In the genomic region with DNA sequence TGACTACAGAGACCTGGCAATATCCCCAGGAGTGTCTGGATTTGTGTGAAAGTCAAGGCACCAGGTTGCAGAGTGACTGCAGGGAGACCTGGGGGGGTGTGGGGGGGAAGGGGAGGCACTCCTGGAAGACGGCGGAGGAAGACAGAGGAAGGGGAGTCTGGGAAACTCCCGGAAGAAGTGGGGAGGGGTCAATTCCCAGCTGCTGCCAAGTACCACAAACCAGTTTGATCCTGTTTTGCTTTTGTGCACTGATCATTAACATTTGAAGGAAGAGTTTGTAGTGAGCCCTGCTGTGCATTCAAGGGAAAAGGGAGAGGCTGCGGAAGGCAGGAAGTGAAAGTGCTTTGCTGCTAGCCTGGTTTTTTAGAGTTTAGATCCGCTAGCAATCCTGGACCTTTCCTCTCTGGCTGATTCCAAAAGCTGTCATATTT, we compare ENCODE assay signal across 8 mouse cellular contexts. TPM values are rescaled to one million over a fixed set of nuclear protein-coding genes. Genes with fewer than 3 reads are reported as not detected.
DNase-seq lines count a peak whose midpoint lies in the region; ATAC-seq and TF ChIP-seq lines count a peak whose summit lies in the region.

No protein-coding gene starts in this region.

- peak overlapping the region; percentile 58 for H3K4me2 ChIP-seq in heart, embryonic 11.5 days
- peak overlapping the region; percentile 31 for H3K4me2 ChIP-seq in forebrain, postnatal 0 days (ENCODE audit: low read depth)
- H3K4me2 ChIP-seq in neural tube, embryonic 13.5 days, result peak overlapping the region; percentile 35

- ATAC-seq in heart, embryonic 11.5 days (replicated peaks; ENCODE audit: insufficient number of reproducible peaks, low FRiP score, low TSS enrichment), result no peak
- peak; percentile 87 for ATAC-seq in forebrain, postnatal 0 days
- ATAC-seq in neural tube, embryonic 13.5 days (ENCODE audit: low read depth), result peak; percentile 57

- no peaks in the 10 kb centered on the region for H3K27me3 ChIP-seq in heart, embryonic 11.5 days (ENCODE audit: control insufficient read depth, insufficient read depth, low read length)
- no peaks in the 10 kb centered on the region for H3K27me3 ChIP-seq in forebrain, postnatal 0 days (ENCODE audit: insufficient read depth, low read length)
- 0 out of 2 replicates have a peak, but pooled peaks cover 13% of the 10 kb centered on the region for H3K27me3 ChIP-seq in neural tube, embryonic 13.5 days

- no peaks in the 10 kb centered on the region for H3K36me3 ChIP-seq in heart, embryonic 11.5 days (ENCODE audit: control insufficient read depth, insufficient read depth, low read length)
- no peaks in the 10 kb centered on the region for H3K36me3 ChIP-seq in forebrain, postnatal 0 days (ENCODE audit: insufficient read depth)
- no peaks in the 10 kb centered on the region for H3K36me3 ChIP-seq in neural tube, embryonic 13.5 days

- H3K27ac ChIP-seq in heart, embryonic 11.5 days (ENCODE audit: low read depth, low read length), result no peak overlapping the region
- peak overlapping the region; percentile 40 for H3K27ac ChIP-seq in forebrain, postnatal 0 days (ENCODE audit: low read depth, low read length)
- no peak overlapping the region for H3K27ac ChIP-seq in neural tube, embryonic 13.5 days (replicated peaks)

- peaks cover 21% of the 10 kb centered on the region for H3K4me1 ChIP-seq in heart, embryonic 11.5 days (ENCODE audit: control insufficient read depth, insufficient read depth, low read length)
- peaks cover 12% of the 10 kb centered on the region; the same call in 1 of the 2 replicates for H3K4me1 ChIP-seq in forebrain, postnatal 0 days (ENCODE audit: insufficient read depth)
- peaks cover 26% of the 10 kb centered on the region for H3K4me1 ChIP-seq in neural tube, embryonic 13.5 days (replicated peaks)

- 10% methylated on average over 5 of the region's 5 CpGs for WGBS in heart, embryonic 11.5 days (ENCODE audit: insufficient replicate concordance)
- WGBS in forebrain, postnatal 0 days, result 1% methylated on average over 5 of the region's 5 CpGs
- under 1% methylated on average over 5 of the region's 5 CpGs for WGBS in neural tube, embryonic 13.5 days

- DNase-seq in heart, adult 9 months (ENCODE audit: low spot score in 2 of 2), result no peak
- peak; percentile 61 for DNase-seq in forebrain, postnatal 0 days
- peak; percentile 48 for DNase-seq in kidney, postnatal 14 days
- no peak for DNase-seq in spleen, postnatal 10 days (ENCODE audit: low spot score in 2 of 2)
- no peak for DNase-seq in gastrocnemius, postnatal 36 days
- DNase-seq in gastrocnemius, postnatal 25 days, result no peak

- peak overlapping the region; percentile 43; the same call in 1 of the 2 replicates for H3K9ac ChIP-seq in heart, embryonic 11.5 days (ENCODE audit: low read depth, low read length)
- H3K9ac ChIP-seq in forebrain, postnatal 0 days, result peak overlapping the region; percentile 28; the same call in 1 of the 2 replicates
- peak overlapping the region; percentile 27 for H3K9ac ChIP-seq in neural tube, embryonic 13.5 days

- H3K4me3 ChIP-seq in heart, embryonic 11.5 days (ENCODE audit: low read depth, low read length), result no peak overlapping the region
- H3K4me3 ChIP-seq in forebrain, postnatal 0 days (ENCODE audit: low read depth, low read length), result no peak overlapping the region
- H3K4me3 ChIP-seq in neural tube, embryonic 13.5 days, result no peak overlapping the region

- no peaks in the 10 kb centered on the region for H3K9me3 ChIP-seq in heart, embryonic 11.5 days (replicated peaks; ENCODE audit: control insufficient read depth, low read length)
- no peaks in the 10 kb centered on the region for H3K9me3 ChIP-seq in forebrain, postnatal 0 days (ENCODE audit: low read length)
- no peaks in the 10 kb centered on the region for H3K9me3 ChIP-seq in neural tube, embryonic 13.5 days

- TF ChIP-seq CTCF in forebrain, postnatal 0 days (IDR thresholded peaks at IDR 0.05; ENCODE audit: low read depth), result no peak

- intact Hi-C loops in gastrocnemius, postnatal 36 days (cut with DNase I), result no loop called here

RNA-seq across cellular contexts. Expression of gene F2rl1, which starts 9.1 kb away (rescaled TPM):
- polyA plus RNA-seq in heart, embryonic 11.5 days (2014; fragmentation: Nextera tagmentation; extraction: Ambion mirVana), result 0.20 TPM in 1 of 2 replicates, not detected in the other
- 0.19 and 0.23 TPM in 2 replicates for total RNA-seq in forebrain, postnatal 0 days (2014; rRNA removed)
- polyA plus RNA-seq in forebrain, postnatal 0 days (2015; fragmentation: Nextera tagmentation; extraction: Ambion mirVana), result 0.05 and 0.13 TPM in 2 replicates
- 0.11 TPM in 1 of 2 replicates, not detected in the other for polyA plus RNA-seq in neural tube, embryonic 13.5 days (2015; fragmentation: Nextera tagmentation; extraction: Ambion mirVana)
- total RNA-seq in gastrocnemius, postnatal 36 days (2021), result under 1 TPM; 0.20 to 0.91 TPM
- under 1 TPM; 0.56 to 0.99 TPM for total RNA-seq in gastrocnemius, postnatal 25 days (2021)

RNA-seq across cellular contexts. Expression of gene S100z, which starts 55.6 kb away (rescaled TPM):
- not detected in 2 replicates for polyA plus RNA-seq in heart, embryonic 11.5 days (2014; fragmentation: Nextera tagmentation; extraction: Ambion mirVana)
- not detected in 2 replicates for total RNA-seq in forebrain, postnatal 0 days (2014; rRNA removed)
- polyA plus RNA-seq in forebrain, postnatal 0 days (2015; fragmentation: Nextera tagmentation; extraction: Ambion mirVana), result not detected in 2 replicates
- polyA plus RNA-seq in neural tube, embryonic 13.5 days (2015; fragmentation: Nextera tagmentation; extraction: Ambion mirVana), result not detected in 2 replicates
- 1 to 10 TPM; 1.0 to 3.4 TPM for total RNA-seq in gastrocnemius, postnatal 36 days (2021)
- total RNA-seq in gastrocnemius, postnatal 25 days (2021), result 1 to 10 TPM; 1.1 to 1.4 TPM

Comparison
In these comparisons a context has a peak if more than half of its experiments do, and no peak if none do; other contexts are left out.
1. DNase-seq: peak in forebrain, postnatal 0 days (single experiment) and kidney, postnatal 14 days (single experiment); none in heart, adult 9 months (0 of 2), spleen, postnatal 10 days (0 of 2), gastrocnemius, postnatal 36 days (0 of 2) and gastrocnemius, postnatal 25 days (single experiment).
2. Peak in every context shown above with its lines, with median percentiles within 50 percentile points of each other: H3K4me2 ChIP-seq and H3K9ac ChIP-seq.